Mouse (Mus musculus) E14TG2a.4 (cell line): ENCODE data around the gene Hoxa13.

ENCODE experiments used
- CTCF ChIP-seq: conservative IDR thresholded peaks from 2 replicates; pipeline ENCODE4 v1.5.1; 2014; ENCODE audit warnings: low read length
- NANOG ChIP-seq: IDR thresholded peaks from 2 replicates; pipeline ENCODE4 v1.6.1; 2014; ENCODE audit warnings: borderline replicate concordance, low read length, mixed read lengths

DNA sequence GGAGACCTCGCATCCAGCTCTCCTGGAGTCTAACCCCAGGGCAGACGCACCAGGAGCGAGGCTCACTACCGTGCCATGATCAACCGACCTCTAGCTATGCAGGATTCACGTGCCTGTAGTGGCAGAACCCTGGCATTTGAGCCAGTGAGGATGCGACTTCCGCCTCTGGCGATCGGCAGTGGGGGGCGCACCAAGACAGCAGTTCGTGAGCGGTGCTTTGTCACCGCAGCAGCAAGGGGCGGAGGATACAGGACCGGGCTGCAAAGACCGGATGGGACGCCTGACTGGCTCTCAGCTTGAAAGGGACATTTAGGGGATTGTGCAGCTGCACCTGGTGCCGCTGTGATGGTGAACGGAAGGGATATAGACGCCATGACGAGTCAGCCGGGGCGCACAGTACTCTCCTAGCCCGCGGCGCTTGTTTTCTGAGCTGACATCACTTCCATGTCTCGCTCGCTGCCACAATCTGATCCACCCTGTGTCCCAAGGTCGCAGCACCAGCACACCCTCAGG, 45.3 kb upstream of the Hoxa13 start:
- TF ChIP-seq NANOG (0 out of 2 replicates have a peak, but pooled peaks have one; percentile 38), CTCF (0 out of 2 replicates have a peak, but pooled peaks have one; percentile 8)
